Mouse (Mus musculus): ENCODE results near the gene Dmwd. TPM values are rescaled to one million over a fixed set of nuclear protein-coding genes. Genes with fewer than 3 reads are reported as not detected.

Gene Dmwd
- polyA plus RNA-seq, 1 experiment from 2014 or later = 42.5 TPM

- Histone ChIP-seq H3K36me3 (peaks cover 5% of the 10 kb centered on the region; the same call in 1 of the 2 replicates), H3K4me3 (no peak overlapping the region), H3K4me1 (replicated peaks) (peaks cover 40% of the 10 kb centered on the region), H3K9me3 (0 out of 2 replicates have a peak, but pooled peaks cover 3% of the 10 kb centered on the region), H3K27me3 (peaks cover 21% of the 10 kb centered on the region), H3K9ac (no peak overlapping the region), H3K27ac (replicated peaks) (no peak overlapping the region), H3K4me2 (no peak overlapping the region)
- ATAC-seq (ENCODE audit: low FRiP score, low read depth) = no peak
Measured at GRCm38 (mm10) chr7:19097863-19098262, 21.8 kb downstream of the Dmwd start.

- no peak for ATAC-seq (ENCODE audit: low FRiP score, low read depth)
- Histone ChIP-seq H3K9ac (no peak overlapping the region), H3K27ac (replicated peaks) (no peak overlapping the region), H3K4me1 (replicated peaks) (peaks cover 31% of the 10 kb centered on the region), H3K4me3 (no peak overlapping the region), H3K36me3 (peaks cover 13% of the 10 kb centered on the region; the same call in 1 of the 2 replicates), H3K27me3 (peaks cover 18% of the 10 kb centered on the region), H3K4me2 (no peak overlapping the region), H3K9me3 (0 out of 2 replicates have a peak, but pooled peaks cover 3% of the 10 kb centered on the region)
- WGBS = 60% methylated on average over 7 of the region's 7 CpGs
Measured at GRCm38 (mm10) chr7:19098811-19099210, 22.8 kb downstream of the Dmwd start.

GRCm38 (mm10) chr7:19100290-19100689 is 24.3 kb downstream of the Dmwd start:
- Histone ChIP-seq H3K27ac (replicated peaks) (no peak overlapping the region), H3K4me3 (no peak overlapping the region), H3K27me3 (0 out of 2 replicates have a peak, but pooled peaks cover 9% of the 10 kb centered on the region), H3K9me3 (0 out of 2 replicates have a peak, but pooled peaks cover 3% of the 10 kb centered on the region), H3K4me2 (no peak overlapping the region), H3K4me1 (replicated peaks) (peaks cover 16% of the 10 kb centered on the region), H3K9ac (no peak overlapping the region), H3K36me3 (peaks cover 18% of the 10 kb centered on the region; the same call in 1 of the 2 replicates)
- no peak for ATAC-seq (ENCODE audit: low FRiP score, low read depth)
- 95% methylated on average over 1 of the region's 1 CpGs for WGBS

- H3K36me3 ChIP-seq = peaks cover 18% of the 10 kb centered on the region; the same call in 1 of the 2 replicates
- H3K4me1 ChIP-seq (replicated peaks) = no peaks in the 10 kb centered on the region
- H3K27ac ChIP-seq (replicated peaks) = no peak overlapping the region
- H3K4me2 ChIP-seq = no peak overlapping the region
- no peak overlapping the region for H3K4me3 ChIP-seq
- ATAC-seq (ENCODE audit: low FRiP score, low read depth) = no peak
- no peak overlapping the region for H3K9ac ChIP-seq
- H3K27me3 ChIP-seq = no peaks in the 10 kb centered on the region
- 0 out of 2 replicates have a peak, but pooled peaks cover 3% of the 10 kb centered on the region for H3K9me3 ChIP-seq
Measured at GRCm38 (mm10) chr7:19103741-19104140, 27.7 kb downstream of the Dmwd start.

- Histone ChIP-seq H3K4me3 (no peak overlapping the region), H3K4me2 (no peak overlapping the region), H3K27me3 (no peaks in the 10 kb centered on the region), H3K9ac (no peak overlapping the region), H3K4me1 (replicated peaks) (no peaks in the 10 kb centered on the region), H3K27ac (replicated peaks) (no peak overlapping the region), H3K9me3 (0 out of 2 replicates have a peak, but pooled peaks cover 3% of the 10 kb centered on the region), H3K36me3 (peaks cover 18% of the 10 kb centered on the region; the same call in 1 of the 2 replicates)
- WGBS = 82% methylated on average over 2 of the region's 2 CpGs
- ATAC-seq (ENCODE audit: low FRiP score, low read depth) = no peak
Measured at GRCm38 (mm10) chr7:19104486-19104885, 28.5 kb downstream of the Dmwd start.

GRCm38 (mm10) chr7:19107436-19107835 is 31.4 kb downstream of the Dmwd start:
- Histone ChIP-seq H3K9me3 (0 out of 2 replicates have a peak, but pooled peaks cover 3% of the 10 kb centered on the region), H3K9ac (no peak overlapping the region), H3K4me1 (replicated peaks) (no peaks in the 10 kb centered on the region), H3K27ac (replicated peaks) (no peak overlapping the region), H3K4me2 (no peak overlapping the region), H3K36me3 (peaks cover 18% of the 10 kb centered on the region; the same call in 1 of the 2 replicates), H3K4me3 (no peak overlapping the region), H3K27me3 (no peaks in the 10 kb centered on the region)
- WGBS = 64% methylated on average over 3 of the region's 3 CpGs
- no peak for ATAC-seq (ENCODE audit: low FRiP score, low read depth)

GRCm38 (mm10) chr7:19109565-19109964 is 33.5 kb downstream of the Dmwd start:
- WGBS = 94% methylated on average over 1 of the region's 1 CpGs
- no peak for ATAC-seq (ENCODE audit: low FRiP score, low read depth)
- Histone ChIP-seq H3K36me3 (no peaks in the 10 kb centered on the region), H3K4me3 (no peak overlapping the region), H3K27me3 (0 out of 2 replicates have a peak, but pooled peaks cover 3% of the 10 kb centered on the region), H3K9me3 (no peaks in the 10 kb centered on the region), H3K4me2 (no peak overlapping the region), H3K4me1 (replicated peaks) (no peaks in the 10 kb centered on the region), H3K9ac (no peak overlapping the region), H3K27ac (replicated peaks) (no peak overlapping the region)

GRCm38 (mm10) chr7:19118028-19118771 is 42.2 kb downstream of the Dmwd start, which contains the start of gene Gm4969:
Gene Gm4969, minus strand, starts transcription at chr7:19118368.
- ATAC-seq (ENCODE audit: low FRiP score, low read depth) = peak; percentile 75
- 0 out of 2 replicates have a peak, but pooled peaks cover 2% of the 10 kb centered on the region for H3K27me3 ChIP-seq
- peak within 1 kb of the TSS; percentile 69 for H3K4me2 ChIP-seq
- peak within 1 kb of the TSS; percentile 38 for H3K4me3 ChIP-seq
- no peaks in the 10 kb centered on the region for H3K9me3 ChIP-seq
- WGBS = 15% methylated on average over 64 of the region's 64 CpGs
- H3K9ac ChIP-seq = peak within 1 kb of the TSS; percentile 7; the same call in 1 of the 2 replicates
- H3K36me3 ChIP-seq = no peaks in the 10 kb centered on the region
- H3K27ac ChIP-seq (replicated peaks) = peak within 1 kb of the TSS; percentile 33; the same call in 1 of the 2 replicates
- peaks cover 28% of the 10 kb centered on the region for H3K4me1 ChIP-seq (replicated peaks)

- Histone ChIP-seq H3K4me3 (no peak overlapping the region), H3K4me1 (replicated peaks) (peaks cover 28% of the 10 kb centered on the region), H3K9me3 (no peaks in the 10 kb centered on the region), H3K9ac (no peak overlapping the region), H3K27me3 (no peaks in the 10 kb centered on the region), H3K27ac (replicated peaks) (peak overlapping the region; percentile 33; the same call in 1 of the 2 replicates), H3K4me2 (peak overlapping the region; percentile 69), H3K36me3 (no peaks in the 10 kb centered on the region)
- ATAC-seq (ENCODE audit: low FRiP score, low read depth) = peak; percentile 10; the same call in 1 of the 2 replicates
- WGBS = 92% methylated on average over 8 of the region's 8 CpGs
Measured at GRCm38 (mm10) chr7:19119083-19119482, 43.1 kb downstream of the Dmwd start.

GRCm38 (mm10) chr7:19119631-19120429 is 43.8 kb downstream of the Dmwd start, which contains the start of gene Fbxo46:
Gene Fbxo46, plus strand, starts transcription at chr7:19119859.
- ATAC-seq (ENCODE audit: low FRiP score, low read depth) = peak; percentile 91
- peak within 1 kb of the TSS; percentile 81 for H3K9ac ChIP-seq
- 3% methylated on average over 34 of the region's 34 CpGs for WGBS
- H3K4me2 ChIP-seq = peak within 1 kb of the TSS; percentile 69
- H3K4me1 ChIP-seq (replicated peaks) = peaks cover 28% of the 10 kb centered on the region
- no peaks in the 10 kb centered on the region for H3K27me3 ChIP-seq
- H3K4me3 ChIP-seq = peak within 1 kb of the TSS; percentile 69
- peak within 1 kb of the TSS; percentile 75 for H3K27ac ChIP-seq (replicated peaks)
- no peaks in the 10 kb centered on the region for H3K9me3 ChIP-seq
- no peaks in the 10 kb centered on the region for H3K36me3 ChIP-seq

GRCm38 (mm10) chr7:19121686-19122085 is 45.7 kb downstream of the Dmwd start:
- no peak overlapping the region for H3K4me3 ChIP-seq

More at GRCm38 (mm10) chr7:19121686-19122085, 45.7 kb downstream of the Dmwd start:
- peaks cover 28% of the 10 kb centered on the region for H3K4me1 ChIP-seq (replicated peaks)
- H3K9ac ChIP-seq = no peak overlapping the region
- no peaks in the 10 kb centered on the region for H3K9me3 ChIP-seq
- H3K36me3 ChIP-seq = no peaks in the 10 kb centered on the region
- no peak overlapping the region for H3K27ac ChIP-seq (replicated peaks)
- H3K4me2 ChIP-seq = no peak overlapping the region
- ATAC-seq (ENCODE audit: low FRiP score, low read depth) = no peak
- H3K27me3 ChIP-seq = no peaks in the 10 kb centered on the region
- WGBS = 96% methylated on average over 4 of the region's 4 CpGs
